Mouse (Mus musculus) adrenal gland (tissue): ENCODE data around the gene Pnmal2.

Experiments used
- intact Hi-C: fragments of 180-260 bp; cut with DNase I; formaldehyde crosslinking; loops from one replicate; pipeline ENCODE4 v1.15.1; 2025
- long read RNA-seq, 2 experiments: library from polyadenylated mRNA; unstranded; transcript quantifications; one replicate each; pipeline ENCODE4 v2.0.0; 2020; ENCODE audit warnings: borderline replicate concordance in 1 of 2; ENCODE audit not compliant: insufficient replicate concordance in 1 of 2

Pnmal2 gene
- long read RNA-seq, experiment 1, full-length matches to known transcripts, result 15 of 15 reads
- long read RNA-seq, experiment 1, partial matches to known transcripts, result 0 of 15 reads
- long read RNA-seq, experiment 1, other reads (novel, unspliced or antisense), result 0 of 15 reads
- long read RNA-seq, experiment 2, full-length matches to known transcripts, result 51 of 51 reads
- long read RNA-seq, experiment 2, partial matches to known transcripts, result 0 of 51 reads
- long read RNA-seq, experiment 2, other reads (novel, unspliced or antisense), result 0 of 51 reads

DNA sequence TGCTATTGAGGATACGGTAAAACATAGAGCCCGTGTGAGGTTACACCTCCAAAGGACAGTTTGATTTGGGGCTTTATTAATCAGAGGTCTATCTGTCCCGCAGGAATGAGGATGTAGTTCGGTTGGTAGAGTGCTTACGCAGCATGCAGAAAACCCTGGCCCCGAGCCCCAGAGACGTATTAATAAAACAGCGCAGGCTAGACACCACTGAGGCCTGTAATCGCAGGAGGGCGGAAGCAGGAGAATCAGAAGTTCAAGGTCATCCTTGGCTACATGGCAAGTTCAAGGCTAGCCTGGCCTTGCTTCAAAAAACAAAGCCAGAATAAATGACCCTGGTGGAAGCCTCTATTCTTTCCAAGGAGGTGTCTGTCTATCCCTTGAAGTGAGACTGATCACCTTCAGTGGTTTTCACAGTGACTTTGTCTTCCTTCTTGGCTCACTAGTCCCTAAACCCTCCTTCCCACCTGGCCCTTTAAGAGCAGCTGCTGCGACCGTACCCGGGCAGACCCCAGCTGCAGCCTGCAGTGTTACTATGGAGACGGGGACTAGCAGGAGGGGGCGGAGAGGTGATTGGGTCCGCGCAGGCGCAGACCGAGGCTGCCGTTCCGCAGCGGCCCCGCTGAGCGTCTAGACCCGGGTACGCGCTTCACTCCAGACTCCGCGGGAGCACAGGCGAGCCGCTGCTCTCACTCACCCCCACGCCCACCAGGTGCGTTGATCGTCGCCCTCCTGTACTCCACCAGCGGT lies at the start of gene Pnmal2:
Pnmal2 (plus strand) TSS at position 622 of the 747 bp plus-strand sequence.
- intact Hi-C loops, result no loop called here

DNA sequence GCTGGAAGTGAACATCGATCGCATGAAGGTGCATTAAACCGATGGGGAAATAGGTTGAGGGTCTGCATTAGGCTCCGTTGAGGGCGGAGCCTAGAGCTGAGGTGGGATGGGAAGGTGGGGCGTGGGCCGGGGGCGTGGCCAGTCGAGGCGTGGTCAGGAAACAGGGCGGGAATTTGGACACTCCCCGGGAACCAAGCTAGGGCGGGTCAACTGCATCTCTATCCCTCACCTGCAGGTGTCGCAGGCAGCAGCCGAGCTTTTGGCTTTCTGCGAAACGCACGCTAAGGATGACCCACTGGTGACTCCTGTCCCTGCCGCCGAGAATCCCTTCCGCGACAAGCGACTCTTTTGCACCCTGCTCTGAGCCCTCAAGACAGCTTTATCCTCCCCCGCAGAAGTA lies 49.5 kb upstream of the Pnmal2 start:
- intact Hi-C loops, result loop anchor here (5.0 kb wide), 1 partner anchor 33 kb away; no protein-coding TSS in a partner anchor

DNA sequence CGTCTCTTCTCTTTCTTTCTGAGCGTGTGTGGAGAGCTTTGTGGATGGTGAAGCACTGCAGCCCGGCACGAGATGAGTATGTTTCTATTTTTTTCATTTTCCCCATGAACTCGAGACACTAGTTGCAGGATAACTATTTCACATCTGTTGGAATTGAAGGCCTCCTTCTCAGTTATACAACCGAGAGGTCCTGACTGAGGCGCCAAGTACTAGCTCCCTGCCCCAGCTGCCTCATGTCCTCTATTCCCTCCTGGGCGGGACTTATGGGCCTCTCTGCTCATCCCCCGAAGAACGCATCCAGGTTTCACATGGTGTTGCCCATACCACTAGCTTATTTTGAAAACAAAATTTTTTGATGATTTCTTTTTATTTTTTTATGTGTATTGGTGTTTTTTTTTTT lies 49.0 kb upstream of the Pnmal2 start:
- intact Hi-C loops, result loop anchor here (5.0 kb wide), 1 partner anchor 33 kb away; no protein-coding TSS in a partner anchor

DNA sequence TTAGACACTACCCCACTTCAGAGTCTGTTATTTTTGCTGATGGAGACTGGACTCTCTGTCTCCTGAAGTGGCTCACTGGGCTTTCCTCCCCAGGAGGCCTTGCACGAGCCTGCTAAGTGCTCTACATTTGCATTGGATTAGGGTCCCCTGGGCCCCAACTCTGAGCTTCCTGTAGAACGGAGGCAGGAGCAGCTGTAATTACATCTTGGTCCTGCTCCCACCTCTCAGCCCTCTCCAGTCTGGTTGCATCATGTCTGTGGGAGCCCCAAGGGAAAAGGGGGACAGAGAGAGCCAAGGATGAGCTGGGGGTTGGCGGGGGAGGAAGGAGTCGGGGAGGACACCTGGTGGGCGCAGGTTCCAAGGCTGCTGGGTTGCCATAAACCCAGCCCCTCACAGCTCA lies 44.0 kb upstream of the Pnmal2 start:
- intact Hi-C loops, result no loop called here

GRCm38 (mm10) chr7:16903439-16903955 lies 41.0 kb upstream of the Pnmal2 start:
- intact Hi-C loops, result no loop called here

GRCm38 (mm10) chr7:16904120-16904675 lies 40.3 kb upstream of the Pnmal2 start:
- intact Hi-C loops, result no loop called here

DNA sequence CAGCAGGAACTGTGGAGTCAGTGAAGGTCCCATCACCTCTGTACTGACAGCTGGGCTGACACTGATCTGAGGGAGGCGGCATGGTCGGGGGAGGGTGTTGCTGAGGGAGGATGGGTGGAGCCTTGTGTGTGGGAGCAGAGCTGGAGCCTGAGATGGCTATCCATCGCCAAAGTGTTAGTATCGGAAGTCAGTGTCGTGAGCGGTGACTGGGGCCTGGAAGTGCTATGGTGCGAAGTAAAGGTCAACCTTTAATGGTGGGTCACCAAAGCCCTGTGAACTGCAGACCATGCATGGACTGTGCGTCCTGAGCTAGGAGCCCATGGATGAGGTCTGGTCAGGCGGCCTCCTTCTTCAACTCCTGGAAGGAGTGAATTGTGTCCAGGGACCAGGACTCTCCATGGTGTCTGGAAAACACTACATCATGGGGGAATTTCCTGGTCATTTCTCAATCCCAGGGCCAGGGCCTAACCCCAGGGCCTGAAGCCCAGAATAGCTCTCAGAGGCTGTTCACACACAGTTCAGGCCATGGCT lies 38.9 kb upstream of the Pnmal2 start:
- intact Hi-C loops, result no loop called here

GRCm38 (mm10) chr7:16906281-16906680 lies 38.2 kb upstream of the Pnmal2 start, which contains the start of gene Ptgir:
Ptgir (plus strand) TSS chr7:16906490.
- intact Hi-C loops, result no loop called here

GRCm38 (mm10) chr7:16906889-16907559 lies 37.5 kb upstream of the Pnmal2 start:
- intact Hi-C loops, result no loop called here

DNA sequence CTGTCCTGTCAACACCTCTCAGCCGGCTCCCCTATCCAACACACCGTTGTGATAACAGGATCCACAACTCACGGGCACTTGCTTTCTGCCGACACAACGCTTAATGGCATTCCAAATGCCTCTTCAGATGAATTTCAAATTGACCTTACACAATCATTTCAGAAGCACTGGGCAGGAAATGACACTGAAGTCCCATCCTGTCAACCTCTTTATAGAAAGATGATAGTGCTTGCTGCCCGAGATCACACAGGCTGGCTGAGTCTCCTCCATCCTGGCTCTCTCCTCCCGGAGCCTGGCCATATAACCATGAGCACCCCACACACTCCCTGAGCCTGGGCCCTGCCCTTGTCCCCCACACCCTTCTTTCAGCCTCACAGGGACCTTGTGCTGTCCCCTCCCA lies 36.6 kb upstream of the Pnmal2 start:
- intact Hi-C loops, result no loop called here

- intact Hi-C loops, result no loop called here
Observed at GRCm38 (mm10) chr7:16908367-16908766, 36.1 kb upstream of the Pnmal2 start.

GRCm38 (mm10) chr7:16908859-16909258 lies 35.6 kb upstream of the Pnmal2 start:
- intact Hi-C loops, result no loop called here

- intact Hi-C loops, result loop anchor here (5.0 kb wide), 1 partner anchor 38 kb away; no protein-coding TSS in a partner anchor
Observed at GRCm38 (mm10) chr7:16909909-16910308, 34.6 kb upstream of the Pnmal2 start.

GRCm38 (mm10) chr7:16911904-16912303 lies 32.6 kb upstream of the Pnmal2 start:
- intact Hi-C loops, result loop anchor here (5.0 kb wide), 1 partner anchor 40 kb away; no protein-coding TSS in a partner anchor

GRCm38 (mm10) chr7:16912360-16912759 lies 32.1 kb upstream of the Pnmal2 start:
- intact Hi-C loops, result loop anchor here (5.0 kb wide), 1 partner anchor 40 kb away; no protein-coding TSS in a partner anchor

DNA sequence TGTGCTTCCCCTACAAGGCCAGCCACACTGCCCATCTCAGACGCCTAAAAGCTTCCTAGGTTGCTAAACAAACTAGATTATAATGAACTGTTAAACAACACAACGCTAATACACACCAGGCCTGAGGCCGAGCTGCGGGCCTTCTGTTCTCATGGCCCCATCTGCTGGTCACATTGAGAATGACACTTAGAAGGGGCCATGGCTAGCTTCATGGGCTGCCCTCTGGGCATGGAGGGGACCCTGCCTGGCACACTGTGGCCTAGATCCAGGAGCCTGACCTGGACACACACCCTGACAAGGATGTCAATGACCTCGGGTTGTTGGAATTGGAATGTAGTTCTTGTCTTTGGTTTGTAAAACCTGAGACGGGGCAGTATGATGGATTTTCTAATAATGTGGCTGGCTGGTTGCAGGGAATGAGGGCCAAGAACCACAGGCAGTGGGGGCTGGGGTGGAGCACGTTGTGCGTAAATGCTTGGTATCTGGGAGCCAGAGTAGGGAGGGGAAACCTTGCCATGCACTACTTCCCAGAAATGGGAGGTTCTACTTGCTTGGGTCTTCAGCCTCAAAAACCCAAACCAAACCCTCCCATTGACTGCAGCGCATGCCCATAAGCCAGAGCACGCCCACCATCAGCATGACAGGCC lies 30.6 kb upstream of the Pnmal2 start:
- intact Hi-C loops, result loop anchor here (1.0 to 5.0 kb wide), 2 partner anchors 18 to 42 kb away; no protein-coding TSS in a partner anchor

GRCm38 (mm10) chr7:16914453-16915343 lies 29.8 kb upstream of the Pnmal2 start:
- intact Hi-C loops, result loop anchor here (5.0 kb wide), 1 partner anchor 42 kb away; no protein-coding TSS in a partner anchor

DNA sequence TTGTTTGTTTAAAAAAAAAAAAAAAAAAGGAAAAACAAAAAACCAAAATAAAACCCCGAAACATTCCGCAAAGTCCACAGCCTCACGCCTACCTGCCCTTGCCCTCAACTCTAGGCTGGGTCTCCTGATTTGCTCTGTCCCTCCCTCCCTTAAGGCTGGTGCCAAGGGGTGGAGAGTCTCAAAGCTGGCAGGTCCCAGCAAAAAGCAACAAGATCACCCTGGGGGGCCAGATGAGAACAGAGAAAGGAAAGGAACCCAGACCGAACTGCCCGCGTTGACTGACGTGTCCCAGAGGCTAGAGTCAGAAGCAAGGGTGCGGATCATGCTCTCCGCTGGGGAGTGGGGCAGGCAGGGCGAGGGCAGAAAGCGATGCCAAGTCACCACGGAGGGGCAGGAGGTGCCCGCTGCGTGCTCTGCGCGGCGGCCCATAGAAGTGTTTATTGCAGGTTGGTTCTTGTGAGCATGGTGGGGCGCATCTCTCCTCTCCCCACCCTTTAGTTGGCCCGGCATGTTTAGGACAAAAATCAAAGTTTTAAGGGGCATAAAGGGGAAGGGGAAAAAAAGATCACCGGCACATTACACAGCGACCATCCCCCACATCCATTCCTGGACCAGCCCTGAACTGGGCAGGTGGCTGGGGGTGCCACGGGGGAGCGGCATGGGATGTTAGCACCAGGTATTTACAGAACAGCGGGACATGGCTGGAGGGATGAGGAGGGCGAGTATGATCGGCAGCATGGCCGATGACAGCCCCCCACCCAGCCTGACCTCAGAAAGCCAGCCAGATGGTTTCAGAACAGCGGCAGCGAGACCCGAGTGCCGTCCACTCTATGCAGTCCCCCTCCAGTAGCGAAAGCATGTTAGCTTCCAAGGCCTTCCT lies 28.8 kb upstream of the Pnmal2 start:
- intact Hi-C loops, result no loop called here
